27 mouse cellular contexts compared by ENCODE assay signal in the genomic region with DNA sequence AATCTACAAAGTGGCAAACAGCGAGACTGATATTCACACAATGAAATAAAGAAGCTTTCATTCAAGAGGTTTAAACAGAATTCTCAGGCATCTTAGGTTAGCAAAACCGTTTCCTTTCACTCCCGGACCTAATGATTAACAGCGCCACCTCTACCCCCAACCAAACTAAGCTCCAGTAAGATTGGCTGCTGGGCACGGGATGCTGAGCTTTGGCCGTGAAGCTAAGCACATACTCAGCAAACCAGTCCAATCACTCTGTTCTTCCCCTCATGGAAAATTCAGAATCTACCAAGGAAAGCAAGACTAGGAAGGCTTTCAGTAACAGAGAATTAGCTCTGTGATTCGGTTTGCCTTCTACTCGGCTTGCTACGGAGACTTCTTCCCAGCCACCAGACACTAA. TPM values are rescaled to one million over a fixed set of nuclear protein-coding genes. Genes with fewer than 3 reads are reported as not detected.
A peak's percentile ranks its signal among the peaks of the same experiment; 100 is the strongest.
DNase-seq lines count a peak whose midpoint lies in the region; ATAC-seq and TF ChIP-seq lines count a peak whose summit lies in the region.
"Had no signal": no experiment of that assay in that cellular context is flagged by ENCODE, and none has a peak within 500 bp of the region (broad histone marks: within the 10 kb centered on the region; RNA-seq: fewer than 3 reads in every experiment).

No protein-coding gene starts in this region.

- H3K4me1 ChIP-seq in liver, postnatal 0 days (ENCODE audit: insufficient read depth): 0 out of 2 replicates have a peak, but pooled peaks cover 3% of the 10 kb centered on the region
- peaks cover 10% of the 10 kb centered on the region for H3K4me1 ChIP-seq in kidney, embryonic 16.5 days (ENCODE audit: insufficient read depth, low read length)
- H3K4me1 ChIP-seq: embryonic facial prominence, embryonic 15.5 days; hindbrain, embryonic 12.5 days; limb, embryonic 12.5 days; liver, embryonic 12.5 days; neural tube, embryonic 12.5 days had no signal

- TF ChIP-seq CTCF in liver, postnatal 0 days (IDR thresholded peaks at IDR 0.05; ENCODE audit: low read depth): no peak

- peak; percentile 20 for DNase-seq in liver, postnatal 0 days
- DNase-seq in liver: no peak
- peak; percentile 41 to 65 for DNase-seq in kidney, postnatal 4 days
- no peak for DNase-seq in layer of hippocampus, adult 9-10 months (ENCODE audit: low spot score)
- no peak for DNase-seq in left cerebral cortex, postnatal 4 days
- DNase-seq: adrenal gland, postnatal 36 days; cerebellum, adult 11 months; cerebellum, adult 9-11 months; gastrocnemius, postnatal 10 days; lung, adult 2 months; lung, postnatal 4 days; midbrain, embryonic 14.5 days; thymus, adult 2 months; thymus, postnatal 4 days had no signal

- ATAC-seq in liver, postnatal 0 days: peak; percentile 38; the same call in 1 of the 2 replicates
- no peak for ATAC-seq in kidney, embryonic 16.5 days (ENCODE audit: low FRiP score, low TSS enrichment)
- ATAC-seq in granulocyte monocyte progenitor cell, adult 5-6 weeks (replicated peaks; ENCODE audit: poor library complexity, severe bottlenecking): no peak
- ATAC-seq: forebrain, embryonic 14.5 days; liver, embryonic 12.5 days had no signal

- no peak overlapping the region for H3K4me2 ChIP-seq in liver, postnatal 0 days (ENCODE audit: low read depth, low read length)
- H3K4me2 ChIP-seq in kidney, embryonic 16.5 days (replicated peaks; ENCODE audit: low read depth, low read length): no peak overlapping the region
- H3K4me2 ChIP-seq: embryonic facial prominence, embryonic 15.5 days; hindbrain, embryonic 12.5 days; limb, embryonic 12.5 days; liver, embryonic 12.5 days; neural tube, embryonic 12.5 days had no signal

- no peaks in the 10 kb centered on the region for H3K36me3 ChIP-seq in liver, postnatal 0 days (replicated peaks; ENCODE audit: insufficient read depth, low read length)
- no peaks in the 10 kb centered on the region for H3K36me3 ChIP-seq in kidney, embryonic 16.5 days (ENCODE audit: insufficient read depth, low read length)
- H3K36me3 ChIP-seq: embryonic facial prominence, embryonic 15.5 days; hindbrain, embryonic 12.5 days; limb, embryonic 12.5 days; liver, embryonic 12.5 days; neural tube, embryonic 12.5 days had no signal

- H3K9ac ChIP-seq in liver, postnatal 0 days (replicated peaks): no peak overlapping the region
- no peak overlapping the region for H3K9ac ChIP-seq in kidney, embryonic 16.5 days (replicated peaks; ENCODE audit: low read length)
- H3K9ac ChIP-seq: embryonic facial prominence, embryonic 15.5 days; hindbrain, embryonic 12.5 days; limb, embryonic 12.5 days; liver, embryonic 12.5 days; neural tube, embryonic 12.5 days had no signal

- no peaks in the 10 kb centered on the region for H3K9me3 ChIP-seq in liver, postnatal 0 days (ENCODE audit: low read length)
- no peaks in the 10 kb centered on the region for H3K9me3 ChIP-seq in kidney, embryonic 16.5 days (ENCODE audit: low read length)
- H3K9me3 ChIP-seq: embryonic facial prominence, embryonic 15.5 days; hindbrain, embryonic 12.5 days; limb, embryonic 12.5 days; liver, embryonic 12.5 days; neural tube, embryonic 12.5 days had no signal

- H3K27ac ChIP-seq in liver, postnatal 0 days (ENCODE audit: low read depth): no peak overlapping the region
- H3K27ac ChIP-seq in kidney, embryonic 16.5 days (ENCODE audit: low read length): peak overlapping the region; percentile 70
- H3K27ac ChIP-seq: embryonic facial prominence, embryonic 15.5 days; hindbrain, embryonic 12.5 days; limb, embryonic 12.5 days; liver, embryonic 12.5 days; neural tube, embryonic 12.5 days had no signal

- no peak overlapping the region for H3K4me3 ChIP-seq in liver, postnatal 0 days (ENCODE audit: low read depth, low read length)
- H3K4me3 ChIP-seq in kidney, embryonic 16.5 days (ENCODE audit: low read length): no peak overlapping the region
- H3K4me3 ChIP-seq: embryonic facial prominence, embryonic 15.5 days; hindbrain, embryonic 12.5 days; limb, embryonic 12.5 days; liver, embryonic 12.5 days; neural tube, embryonic 12.5 days had no signal

- no peaks in the 10 kb centered on the region for H3K27me3 ChIP-seq in liver, postnatal 0 days (ENCODE audit: insufficient read depth, low read length)
- no peaks in the 10 kb centered on the region for H3K27me3 ChIP-seq in kidney, embryonic 16.5 days (ENCODE audit: insufficient read depth, low read length)
- H3K27me3 ChIP-seq: embryonic facial prominence, embryonic 15.5 days; hindbrain, embryonic 12.5 days; limb, embryonic 12.5 days; neural tube, embryonic 12.5 days had no signal

- WGBS in liver, postnatal 0 days (ENCODE audit: insufficient replicate concordance): 65% methylated on average over 9 of the region's 9 CpGs
- 55% methylated on average over 9 of the region's 9 CpGs for WGBS in kidney, embryonic 16.5 days

- intact Hi-C loops in left cerebral cortex, postnatal 4 days (cut with DNase I): no loop called here

- no peak for TF ChIP-seq EP300 in liver, postnatal 0 days (IDR thresholded peaks at IDR 0.05; ENCODE audit: low read depth)

RNA-seq across cellular contexts. Expression of a gene that starts 4.8 kb away (rescaled TPM):
- not detected in 2 replicates for polyA plus RNA-seq in liver, postnatal 0 days (2015; fragmentation: Nextera tagmentation; extraction: Ambion mirVana)
- polyA plus RNA-seq in kidney, embryonic 16.5 days (2015; fragmentation: Nextera tagmentation; extraction: Ambion mirVana): 1.5 and 1.7 TPM in 2 replicates
- not detected in 2 replicates for total RNA-seq in granulocyte monocyte progenitor cell, adult 5-6 weeks (2014; fragmentation: Nextera tagmentation)
- total RNA-seq in granulocyte monocyte progenitor cell, adult 5-6 weeks (2017): not detected in 2 replicates
- total RNA-seq in left cerebral cortex, postnatal 4 days (2021): not detected
- total RNA-seq: adrenal gland, adult 18-20 months; adrenal gland, postnatal 36 days; common myeloid progenitor, adult 5-6 weeks; gastrocnemius, postnatal 10 days; layer of hippocampus, postnatal 25 days; megakaryocyte-erythroid progenitor cell, adult 5-6 weeks had no signal
- polyA plus RNA-seq: forebrain, embryonic 14.5 days; heart, embryonic 14.5 days; hindbrain, embryonic 12.5 days; limb, embryonic 12.5 days; liver, embryonic 12.5 days; lung, adult 2 months; midbrain, embryonic 14.5 days; neural tube, embryonic 12.5 days; thymus, adult 2 months had no signal

RNA-seq across cellular contexts. Expression of a gene that starts 20.7 kb away (rescaled TPM):
- 149 and 154 TPM in 2 replicates for polyA plus RNA-seq in liver, postnatal 0 days (2015; fragmentation: Nextera tagmentation; extraction: Ambion mirVana)
- 174 and 181 TPM in 2 replicates for polyA plus RNA-seq in kidney, embryonic 16.5 days (2015; fragmentation: Nextera tagmentation; extraction: Ambion mirVana)
- 92.2 and 108 TPM in 2 replicates for total RNA-seq in granulocyte monocyte progenitor cell, adult 5-6 weeks (2014; fragmentation: Nextera tagmentation)
- 102 and 108 TPM in 2 replicates for total RNA-seq in granulocyte monocyte progenitor cell, adult 5-6 weeks (2017)
- 10 to 100 TPM; 88.7 to 91.6 TPM for total RNA-seq in left cerebral cortex, postnatal 4 days (2021)

RNA-seq across cellular contexts. Expression of a gene that starts 43.8 kb away (rescaled TPM):
- polyA plus RNA-seq in liver, postnatal 0 days (2015; fragmentation: Nextera tagmentation; extraction: Ambion mirVana): 38.4 and 42.5 TPM in 2 replicates
- 111 and 116 TPM in 2 replicates for polyA plus RNA-seq in kidney, embryonic 16.5 days (2015; fragmentation: Nextera tagmentation; extraction: Ambion mirVana)
- 92.4 and 110 TPM in 2 replicates for total RNA-seq in granulocyte monocyte progenitor cell, adult 5-6 weeks (2014; fragmentation: Nextera tagmentation)
- 108 and 140 TPM in 2 replicates for total RNA-seq in granulocyte monocyte progenitor cell, adult 5-6 weeks (2017)
- 10 to 100 TPM; 64.0 to 67.1 TPM for total RNA-seq in left cerebral cortex, postnatal 4 days (2021)

Comparison
In these comparisons a context has a peak if more than half of its experiments do, and no peak if none do; other contexts are left out.
1. DNase-seq: peak in liver, postnatal 0 days (single experiment) and kidney, postnatal 4 days (2 of 2); none in liver (single experiment), layer of hippocampus, adult 9-10 months (single experiment) and left cerebral cortex, postnatal 4 days (single experiment).